Mouse (Mus musculus) MEL (cell line): ENCODE data around the gene Pcbp3. TPM values are rescaled to one million over a fixed set of nuclear protein-coding genes. Genes with fewer than 3 reads are reported as not detected.
A peak's percentile ranks its signal among the peaks of the same experiment; 100 is the strongest.

ENCODE experiments used
- DNase-seq: peaks from one replicate; pipeline ENCODE4 v3.0.0; 2011; ENCODE audit warnings: low read depth, low spot score
- H3K27ac ChIP-seq: 2 replicates; pipeline ENCODE4 v1.5.1; 2012; ENCODE audit warnings: low read depth, mild to moderate bottlenecking, control low read depth, low read length, moderate library complexity; ENCODE audit not compliant: control insufficient read depth
- H3K27me3 ChIP-seq, 2 experiments: fragments of 150-350 bp in 1 of 2; sonication (generic) in 1 of 2; 2 replicates each; pipeline ENCODE4 v1.6.1; 2012; ENCODE audit warnings: low read length in 2 of 2, mild to moderate bottlenecking in 2 of 2, improper control_type of control experiment in 1 of 2, moderate library complexity in 1 of 2; ENCODE audit not compliant: insufficient read depth in 2 of 2, control insufficient read depth in 1 of 2
- H3K36me3 ChIP-seq, 2 experiments: 2 replicates each; pipeline ENCODE4 v1.6.1; 2012 to 2014; ENCODE audit warnings: low read length in 2 of 2, improper control_type of control experiment in 1 of 2, inconsistent platforms in 1 of 2, mild to moderate bottlenecking in 1 of 2; ENCODE audit not compliant: insufficient read depth in 2 of 2, control insufficient read depth in 1 of 2
- H3K4me1 ChIP-seq, 2 experiments: fragments of 150-350 bp in 1 of 2; sonication (generic) in 1 of 2; 2 replicates each; pipeline ENCODE4 v1.6.1; 2012; ENCODE audit warnings: low read length in 2 of 2, improper control_type of control experiment in 1 of 2, mild to moderate bottlenecking in 1 of 2; ENCODE audit not compliant: insufficient read depth in 2 of 2, control insufficient read depth in 1 of 2
- H3K4me3 ChIP-seq, 2 experiments: fragments of 150-350 bp in 1 of 2; sonication (generic) in 1 of 2; 2 replicates each; pipeline ENCODE4 v1.5.1; 2012; ENCODE audit warnings: low read depth in 2 of 2, low read length in 2 of 2, mild to moderate bottlenecking in 2 of 2, moderate library complexity in 2 of 2, control low read depth in 1 of 2, improper control_type of control experiment in 1 of 2; ENCODE audit not compliant: control insufficient read depth in 1 of 2, insufficient read depth in 1 of 2
- H3K79me2 ChIP-seq: 2 replicates; pipeline ENCODE4 v1.6.1; 2012; ENCODE audit warnings: mild to moderate bottlenecking, low read length, moderate library complexity; ENCODE audit not compliant: control insufficient read depth, poor library complexity, insufficient read depth
- H3K9ac ChIP-seq: 2 replicates; pipeline ENCODE4 v1.6.1; 2012; ENCODE audit warnings: low read depth, mild to moderate bottlenecking, control low read depth, low read length, moderate library complexity; ENCODE audit not compliant: control insufficient read depth, poor library complexity, severe bottlenecking
- H3K9me3 ChIP-seq: fragments of 150-350 bp; sonication (generic); replicated peaks from 2 replicates; pipeline ENCODE4 v1.6.1; 2012; ENCODE audit warnings: mild to moderate bottlenecking, low read length, improper control_type of control experiment, moderate library complexity; ENCODE audit not compliant: insufficient read depth
- BHLHE40 ChIP-seq: IDR thresholded peaks from 2 replicates; pipeline ENCODE4 v1.6.1; 2012; ENCODE audit warnings: low read depth, mild to moderate bottlenecking, inconsistent platforms, low read length, improper control_type of control experiment, borderline replicate concordance
- CHD2 ChIP-seq: IDR thresholded peaks from 2 replicates; pipeline ENCODE4 v1.6.1; 2011; ENCODE audit warnings: low read length, improper control_type of control experiment
- CTCF ChIP-seq, 3 experiments: IDR thresholded peaks in 2 of 3; conservative IDR thresholded peaks in 1 of 3; 2 replicates each; pipeline ENCODE4 v1.5.1; 2011 to 2012; ENCODE audit warnings: low read length in 3 of 3, low read depth in 2 of 3, mild to moderate bottlenecking in 2 of 3, improper control_type of control experiment in 1 of 3, inconsistent platforms in 1 of 3, mixed read lengths in 1 of 3, moderate library complexity in 1 of 3; ENCODE audit not compliant: control insufficient read depth in 1 of 3, insufficient read depth in 1 of 3, poor library complexity in 1 of 3, severe bottlenecking in 1 of 3
- E2F4 ChIP-seq: IDR thresholded peaks from 2 replicates; pipeline ENCODE4 v1.6.1; 2011; ENCODE audit warnings: low read depth, low read length, improper control_type of control experiment, borderline replicate concordance
- EP300 ChIP-seq, 2 experiments: IDR thresholded peaks; 2 replicates each; pipeline ENCODE4 v1.6.1; 2011; ENCODE audit warnings: improper control_type of control experiment in 2 of 2, low read length in 2 of 2, low read depth in 1 of 2, mild to moderate bottlenecking in 1 of 2
- ETS1 ChIP-seq: IDR thresholded peaks from 2 replicates; pipeline ENCODE4 v1.6.1; 2012; ENCODE audit warnings: low read depth, mild to moderate bottlenecking, inconsistent platforms, low read length, improper control_type of control experiment, moderate library complexity
- GABPA ChIP-seq: IDR thresholded peaks from 2 replicates; pipeline ENCODE4 v1.6.1; 2012; ENCODE audit warnings: low read depth, mild to moderate bottlenecking, inconsistent platforms, low read length, improper control_type of control experiment, moderate library complexity
- GATA1 ChIP-seq: IDR thresholded peaks from 2 replicates; pipeline ENCODE4 v1.6.1; 2011; ENCODE audit warnings: low read depth, low read length, improper control_type of control experiment
- JUND ChIP-seq: IDR thresholded peaks from 2 replicates; pipeline ENCODE4 v1.6.1; 2011; ENCODE audit warnings: low read depth, mild to moderate bottlenecking, improper control_type of control experiment, low read length
- MAX ChIP-seq: IDR thresholded peaks from 2 replicates; pipeline ENCODE4 v1.6.1; 2011; ENCODE audit warnings: low read length, improper control_type of control experiment
- MEF2A ChIP-seq: IDR thresholded peaks from 2 replicates; pipeline ENCODE4 v1.6.1; 2014; ENCODE audit warnings: low read depth, mild to moderate bottlenecking, inconsistent platforms, low read length, improper control_type of control experiment; ENCODE audit not compliant: poor library complexity, insufficient replicate concordance, severe bottlenecking; ENCODE audit errors: extremely low read depth
- MXI1 ChIP-seq: IDR thresholded peaks from 2 replicates; pipeline ENCODE4 v1.6.1; 2011; ENCODE audit warnings: mild to moderate bottlenecking, low read depth, low read length, improper control_type of control experiment
- MYC ChIP-seq: IDR thresholded peaks from 2 replicates; pipeline ENCODE4 v1.6.1; 2011; ENCODE audit warnings: low read depth, mild to moderate bottlenecking, low read length, improper control_type of control experiment, moderate library complexity
- NELFE ChIP-seq: IDR thresholded peaks from 2 replicates; pipeline ENCODE4 v1.6.1; 2011; ENCODE audit warnings: low read depth, low read length, improper control_type of control experiment
- NRF1 ChIP-seq: IDR thresholded peaks from 2 replicates; pipeline ENCODE4 v1.6.1; 2014; ENCODE audit warnings: low read depth, mild to moderate bottlenecking, inconsistent platforms, low read length, improper control_type of control experiment, moderate library complexity; ENCODE audit not compliant: poor library complexity, insufficient read depth, severe bottlenecking
- POLR2A ChIP-seq, 2 experiments: IDR thresholded peaks; 2 replicates each; pipeline ENCODE4 v1.6.1; 2011 to 2012; ENCODE audit warnings: low read length in 2 of 2, mild to moderate bottlenecking in 2 of 2, control low read depth in 1 of 2, improper control_type of control experiment in 1 of 2, low read depth in 1 of 2, moderate library complexity in 1 of 2; ENCODE audit not compliant: control insufficient read depth in 1 of 2, insufficient read depth in 1 of 2, poor library complexity in 1 of 2
- POLR2AphosphoS5 ChIP-seq: IDR thresholded peaks from 2 replicates; pipeline ENCODE4 v1.6.1; 2012; ENCODE audit warnings: low read depth, borderline replicate concordance, mild to moderate bottlenecking, inconsistent platforms, low read length, moderate library complexity, mixed read lengths
- RAD21 ChIP-seq: IDR thresholded peaks from 2 replicates; pipeline ENCODE4 v1.6.1; 2011; ENCODE audit warnings: mild to moderate bottlenecking, low read depth, low read length, improper control_type of control experiment
- RCOR1 ChIP-seq: IDR thresholded peaks from 2 replicates; pipeline ENCODE4 v1.6.1; 2012; ENCODE audit warnings: low read depth, mild to moderate bottlenecking, inconsistent platforms, low read length, improper control_type of control experiment
- SIN3A ChIP-seq: IDR thresholded peaks from 2 replicates; pipeline ENCODE4 v1.6.1; 2012; ENCODE audit warnings: low read length, improper control_type of control experiment, inconsistent platforms
- SMC3 ChIP-seq: IDR thresholded peaks from 2 replicates; pipeline ENCODE4 v1.6.1; 2011; ENCODE audit warnings: low read depth, low read length, improper control_type of control experiment
- TCF12 ChIP-seq: IDR thresholded peaks from 2 replicates; pipeline ENCODE4 v1.6.1; 2014; ENCODE audit warnings: low read depth, mild to moderate bottlenecking, inconsistent platforms, low read length, improper control_type of control experiment, moderate library complexity
- UBTF ChIP-seq: IDR thresholded peaks from 2 replicates; pipeline ENCODE4 v1.6.1; 2012; ENCODE audit warnings: low read depth, mild to moderate bottlenecking, inconsistent platforms, low read length, improper control_type of control experiment, moderate library complexity, borderline replicate concordance; ENCODE audit not compliant: insufficient read depth
- USF1 ChIP-seq: IDR thresholded peaks from 2 replicates; pipeline ENCODE4 v1.6.1; 2014; ENCODE audit warnings: low read depth, mild to moderate bottlenecking, inconsistent platforms, low read length, improper control_type of control experiment, moderate library complexity
- USF2 ChIP-seq, 2 experiments: IDR thresholded peaks; 2 replicates each; pipeline ENCODE4 v1.6.1; 2011 to 2012; ENCODE audit warnings: improper control_type of control experiment in 2 of 2, low read length in 2 of 2, borderline replicate concordance in 1 of 2, inconsistent platforms in 1 of 2, low read depth in 1 of 2, mild to moderate bottlenecking in 1 of 2; ENCODE audit not compliant: insufficient read depth in 1 of 2
- ZC3H11A ChIP-seq: IDR thresholded peaks from 2 replicates; pipeline ENCODE4 v1.6.1; 2012; ENCODE audit warnings: low read depth, mild to moderate bottlenecking, inconsistent platforms, low read length, improper control_type of control experiment
- ZKSCAN1 ChIP-seq: IDR thresholded peaks from 2 replicates; pipeline ENCODE4 v1.6.1; 2012; ENCODE audit warnings: low read depth, mild to moderate bottlenecking, inconsistent platforms, low read length, improper control_type of control experiment, moderate library complexity
- ZMIZ1 ChIP-seq: IDR thresholded peaks from 2 replicates; pipeline ENCODE4 v1.6.1; 2012; ENCODE audit warnings: low read depth, mild to moderate bottlenecking, inconsistent platforms, low read length, improper control_type of control experiment, moderate library complexity
- polyA plus RNA-seq, 2 experiments: library from polyadenylated mRNA; stranded (reverse) in 1 of 2; unstranded in 1 of 2; fragments of >175 nt in 1 of 2; fragments of >200 nt in 1 of 2; gene quantifications; 2 replicates each; pipeline versions ENCODE4 v1.2.1 to v1.2.4; 2012; ENCODE audit warnings: low replicate concordance in 2 of 2, low read depth in 1 of 2; ENCODE audit not compliant: insufficient read length in 2 of 2, insufficient read depth in 1 of 2, missing spikeins in 1 of 2
- total RNA-seq: library from RNA; depleted of rRNA; stranded (reverse); fragments of 300-350 nt; gene quantifications from 2 replicates; pipeline ENCODE4 v1.2.3, GENCODE M21; 2012

Gene Pcbp3
- total and polyA plus RNA-seq, 3 experiments = 1.1 to 3.3 TPM; not detected in 1

- Histone ChIP-seq H3K4me1 (0 out of 4 replicates have a peak, but pooled peaks cover 0 to 3% of the 10 kb centered on the region in 2 experiments), H3K4me3 (no peak overlapping the region), H3K79me2 (no peaks in the 10 kb centered on the region), H3K36me3 (no peaks in the 10 kb centered on the region), H3K9me3 (no peaks in the 10 kb centered on the region), H3K27ac (no peak overlapping the region), H3K9ac (no peak overlapping the region), H3K27me3 (no peaks in the 10 kb centered on the region)
- DNase-seq = no peak
- TF ChIP-seq GABPA (no peak), MXI1 (no peak), EP300 (IDR thresholded peaks at IDR 0.05; ENCODE audit: low read depth in 1 of 2, low read length in 2 of 2) (no peak), ETS1 (no peak), E2F4 (no peak), POLR2A (IDR thresholded peaks at IDR 0.05; ENCODE audit: control insufficient read depth in 1 of 2, insufficient read depth in 1 of 2, low read depth in 1 of 2, low read length in 2 of 2, poor library complexity in 1 of 2) (no peak), JUND (no peak), RCOR1 (no peak), RAD21 (no peak), CHD2 (no peak), SMC3 (no peak), ZMIZ1 (no peak), NRF1 (no peak), TCF12 (no peak), CTCF (IDR thresholded peaks at IDR 0.05 in 2 of 3, conservative IDR thresholded peaks at IDR 0.05 in 1 of 3; ENCODE audit: control insufficient read depth in 1 of 3, insufficient read depth in 1 of 3, low read depth in 2 of 3, low read length in 3 of 3, poor library complexity in 1 of 3, severe bottlenecking in 1 of 3) (no peak)
Observed at GRCm38 (mm10) chr10:76736764-76737163, 224.9 kb downstream of the Pcbp3 start.

- Histone ChIP-seq H3K4me3 (no peak overlapping the region), H3K9me3 (no peaks in the 10 kb centered on the region), H3K27ac (no peak overlapping the region), H3K4me1 (0 out of 4 replicates have a peak, but pooled peaks cover 0 to 3% of the 10 kb centered on the region in 2 experiments), H3K36me3 (no peaks in the 10 kb centered on the region), H3K79me2 (no peaks in the 10 kb centered on the region), H3K27me3 (no peaks in the 10 kb centered on the region), H3K9ac (no peak overlapping the region)
- peak; percentile 85 for DNase-seq
- no peak for TF ChIP-seq ZKSCAN1
- peak; percentile 38 to 50 for TF ChIP-seq EP300 (IDR thresholded peaks at IDR 0.05; ENCODE audit: low read depth in 1 of 2, low read length in 2 of 2)
- TF ChIP-seq MXI1 = peak; percentile 37; the same call in 1 of the 2 replicates
- peak; percentile 56; the same call in 1 of the 2 replicates for TF ChIP-seq TCF12
- no peak for TF ChIP-seq ZMIZ1
- no peak for TF ChIP-seq NRF1
- TF ChIP-seq POLR2A (IDR thresholded peaks at IDR 0.05; ENCODE audit: control insufficient read depth in 1 of 2, insufficient read depth in 1 of 2, low read depth in 1 of 2, low read length in 2 of 2, poor library complexity in 1 of 2) = no peak
- TF ChIP-seq MAX = peak; percentile 39; the same call in 1 of the 2 replicates
- no peak for TF ChIP-seq NELFE
- TF ChIP-seq USF2 (IDR thresholded peaks at IDR 0.05; ENCODE audit: borderline replicate concordance in 1 of 2, insufficient read depth in 1 of 2, low read depth in 1 of 2, low read length in 2 of 2) = no peak
- no peak for TF ChIP-seq CHD2
- no peak for TF ChIP-seq MEF2A
- 0 out of 2 replicates have a peak, but pooled peaks have one; percentile 54 for TF ChIP-seq MYC
- TF ChIP-seq POLR2AphosphoS5 = no peak
- TF ChIP-seq UBTF = no peak
- TF ChIP-seq ETS1 = no peak
- TF ChIP-seq E2F4 = no peak
- TF ChIP-seq GABPA = no peak
- peak; percentile 53 for TF ChIP-seq SIN3A
- peak; percentile 82 for TF ChIP-seq SMC3
- peak; percentile 86 for TF ChIP-seq BHLHE40
- TF ChIP-seq ZC3H11A = peak; percentile 79
- no peak for TF ChIP-seq JUND
- TF ChIP-seq USF1 = no peak
- peak; percentile 69; the same call in 1 of the 2 replicates for TF ChIP-seq GATA1
Observed at GRCm38 (mm10) chr10:76734979-76735378, 226.7 kb downstream of the Pcbp3 start.
